In genomic region chr17:72043001-72043666, GRCm38 (mm10) we compare ENCODE assay signal across 7 mouse cellular contexts.
DNase-seq lines count a peak whose midpoint lies in the region; ATAC-seq lines count a peak whose summit lies in the region.

No protein-coding gene starts in this region.

- peak; percentile 58 for DNase-seq in brain, embryonic 18.5 days (ENCODE audit: low read depth, low spot score)
- DNase-seq in cerebellum, postnatal 14 days: peak; percentile 96 to 98
- DNase-seq in heart, adult 8-10 months (ENCODE audit: low spot score): peak; percentile 86
- peak; percentile 75 to 84 for DNase-seq in kidney, postnatal 25 days
- peak; percentile 59 for DNase-seq in right cerebral cortex, postnatal 4 days
- DNase-seq in spleen, postnatal 36 days (ENCODE audit: low spot score in 2 of 2): no peak

- H3K9me3 ChIP-seq in lung, embryonic 16.5 days (ENCODE audit: control insufficient read depth, low read length): no peaks in the 10 kb centered on the region

- no peaks in the 10 kb centered on the region for H3K27me3 ChIP-seq in lung, embryonic 16.5 days (ENCODE audit: control insufficient read depth, insufficient read depth, low read depth, low read length)

- peak; percentile 49; the same call in 1 of the 2 replicates for ATAC-seq in lung, embryonic 16.5 days (ENCODE audit: low read depth)

- no peak overlapping the region for H3K4me2 ChIP-seq in lung, embryonic 16.5 days (ENCODE audit: low read depth, low read length)

- H3K4me3 ChIP-seq in lung, embryonic 16.5 days (ENCODE audit: low read length): no peak overlapping the region

- H3K9ac ChIP-seq in lung, embryonic 16.5 days (ENCODE audit: low read length): no peak overlapping the region

- no peaks in the 10 kb centered on the region for H3K4me1 ChIP-seq in lung, embryonic 16.5 days (replicated peaks; ENCODE audit: control insufficient read depth, insufficient read depth, low read length)

- H3K27ac ChIP-seq in lung, embryonic 16.5 days (ENCODE audit: low read length): no peak overlapping the region

- no peaks in the 10 kb centered on the region for H3K36me3 ChIP-seq in lung, embryonic 16.5 days (ENCODE audit: control insufficient read depth, insufficient read depth, low read length)

- WGBS in lung, embryonic 16.5 days: 62% methylated on average over 9 of the region's 9 CpGs

Comparison
In these comparisons a context has a peak if more than half of its experiments do, and no peak if none do; other contexts are left out.
1. DNase-seq: peak in brain, embryonic 18.5 days (single experiment), cerebellum, postnatal 14 days (2 of 2), heart, adult 8-10 months (single experiment), kidney, postnatal 25 days (2 of 2) and right cerebral cortex, postnatal 4 days (single experiment); none in spleen, postnatal 36 days (0 of 2).